Mouse (Mus musculus) spleen, adult 2 months (tissue): ENCODE measurements at regions not wholly inside any gene's neighbourhood (a gene's known extent, or its start where the extent isn't known, plus 50 kb on each side); places are given as distances from the start of the nearest gene placed in this dataset.

Experiments
- CTCF ChIP-seq: fragments of 200-500 bp; IDR thresholded peaks from 2 replicates; pipeline ENCODE4 v1.5.1; 2011; ENCODE audit warnings: mild to moderate bottlenecking, inconsistent platforms; ENCODE audit not compliant: insufficient read depth, insufficient read length, insufficient replicate concordance; ENCODE audit errors: extremely low read depth
- POLR2A ChIP-seq: fragments of 200-500 bp; IDR thresholded peaks from 2 replicates; pipeline ENCODE4 v1.6.1; 2011; ENCODE audit warnings: low read depth, low read length, inconsistent platforms

DNA sequence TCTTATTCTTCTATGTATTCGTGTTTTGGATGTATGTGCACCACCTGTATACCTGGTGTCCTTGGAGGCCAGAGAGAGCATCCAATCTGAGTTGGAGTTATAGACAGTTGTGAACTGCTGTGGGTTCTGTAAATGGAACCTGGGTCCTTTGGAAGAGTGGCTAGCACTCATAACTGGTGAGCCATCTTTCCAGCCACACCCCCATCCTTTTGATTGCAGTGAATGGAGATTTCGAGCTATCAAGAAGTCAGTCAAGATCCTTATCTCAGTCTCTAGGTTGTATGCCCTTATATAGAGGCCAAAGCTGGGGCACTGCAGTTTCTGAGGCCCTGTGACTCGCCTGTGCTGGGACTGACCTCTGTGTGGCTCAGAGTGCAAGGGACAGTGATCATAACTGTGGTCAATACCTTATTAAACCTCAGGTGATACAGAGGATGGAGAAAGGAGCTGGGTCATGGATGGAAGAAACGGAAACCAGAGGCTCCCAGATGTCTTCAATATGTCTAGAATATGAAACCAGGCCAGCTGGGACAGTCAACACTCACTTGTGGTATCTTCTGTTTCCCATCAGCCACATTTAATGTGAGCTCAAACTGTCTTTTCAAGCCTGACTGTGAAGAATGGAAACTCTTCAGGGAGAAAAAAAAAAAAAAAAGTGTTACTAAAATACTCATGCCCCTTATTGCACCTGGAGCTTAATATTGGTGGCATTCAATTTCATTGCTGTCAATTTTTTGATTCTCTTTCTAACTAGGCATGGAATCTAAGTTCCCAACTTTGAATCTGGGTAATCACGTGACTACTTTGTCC lies 86.2 kb upstream of the Cpm start:
- TF ChIP-seq CTCF (no peak), POLR2A (no peak)
